Mouse (Mus musculus): ENCODE measurements around the gene Slc24a2.

- TF ChIP-seq GATA1 (IDR thresholded peaks at IDR 0.05; ENCODE audit: borderline replicate concordance, low read length) (no peak), FLI1 (IDR thresholded peaks at IDR 0.05; ENCODE audit: low read length) (no peak)
Observed at GRCm38 (mm10) chr4:87218196-87218595, 12.1 kb downstream of the Slc24a2 start.
